Mouse (Mus musculus): ENCODE measurements around the gene Kcnk7.
"Not testable (repeated sequence)": the region's sequence is repeated elsewhere in the genome, so short reads cannot be mapped to it uniquely, and the experiment has no call there.

Gene Kcnk7

DNA sequence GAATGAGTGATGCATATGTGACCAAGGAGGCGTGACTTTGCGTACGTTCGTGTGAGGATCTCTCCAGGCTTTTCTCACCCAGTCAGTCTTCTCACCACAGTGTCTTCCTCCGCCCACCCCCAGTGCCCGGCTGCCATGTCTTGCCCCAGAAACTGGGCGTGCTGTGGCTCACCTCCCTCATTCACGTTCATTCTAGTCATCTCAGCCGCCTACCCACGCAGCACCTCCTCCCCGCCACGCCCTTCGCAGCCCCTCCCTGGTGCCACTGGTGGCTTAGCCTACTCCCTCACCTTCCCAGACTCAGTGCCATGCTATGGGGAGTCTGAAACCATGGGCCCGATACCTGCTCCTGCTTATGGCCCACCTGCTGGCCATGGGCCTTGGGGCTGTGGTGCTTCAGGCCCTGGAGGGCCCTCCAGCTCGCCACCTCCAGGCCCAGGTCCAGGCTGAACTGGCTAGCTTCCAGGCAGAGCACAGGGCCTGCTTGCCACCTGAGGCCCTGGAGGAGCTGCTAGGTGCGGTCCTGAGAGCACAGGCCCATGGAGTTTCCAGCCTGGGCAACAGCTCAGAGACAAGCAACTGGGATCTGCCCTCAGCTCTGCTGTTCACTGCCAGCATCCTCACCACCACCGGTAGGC, at the start of gene Kcnk7:
Kcnk7 (plus strand) TSS at position 205 of the 638 bp plus-strand sequence.
- DNase-seq = no peak

DNA sequence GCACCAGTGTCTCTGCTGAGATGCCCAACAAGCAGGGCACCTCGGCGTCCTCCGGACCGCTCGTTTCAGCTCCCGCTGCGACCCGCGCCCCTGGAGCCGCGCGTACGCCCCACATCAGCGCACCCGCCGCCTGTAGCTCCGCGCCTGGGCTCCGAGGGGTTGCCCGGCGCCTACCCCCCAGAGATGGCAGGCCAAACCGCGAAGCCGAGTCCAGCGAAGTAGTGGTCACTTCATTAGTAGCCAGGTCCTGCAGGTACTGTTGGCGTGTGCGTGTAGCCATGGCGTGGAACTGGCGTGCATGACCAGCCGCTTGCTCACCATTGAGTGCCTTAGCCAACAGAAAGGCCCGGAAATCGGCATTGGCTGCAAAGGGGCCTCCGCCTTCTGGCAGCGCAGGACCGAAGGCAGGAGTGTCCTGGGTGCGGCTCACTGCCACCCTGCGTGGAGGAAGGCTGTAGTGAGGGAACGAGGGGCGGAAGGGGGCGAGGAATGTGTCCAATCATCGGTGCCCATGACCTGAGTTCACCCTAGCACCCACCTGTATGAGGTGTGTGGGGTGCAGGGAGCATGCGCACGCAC, 49.4 kb upstream of the Kcnk7 start:
- DNase-seq = no peak

DNA sequence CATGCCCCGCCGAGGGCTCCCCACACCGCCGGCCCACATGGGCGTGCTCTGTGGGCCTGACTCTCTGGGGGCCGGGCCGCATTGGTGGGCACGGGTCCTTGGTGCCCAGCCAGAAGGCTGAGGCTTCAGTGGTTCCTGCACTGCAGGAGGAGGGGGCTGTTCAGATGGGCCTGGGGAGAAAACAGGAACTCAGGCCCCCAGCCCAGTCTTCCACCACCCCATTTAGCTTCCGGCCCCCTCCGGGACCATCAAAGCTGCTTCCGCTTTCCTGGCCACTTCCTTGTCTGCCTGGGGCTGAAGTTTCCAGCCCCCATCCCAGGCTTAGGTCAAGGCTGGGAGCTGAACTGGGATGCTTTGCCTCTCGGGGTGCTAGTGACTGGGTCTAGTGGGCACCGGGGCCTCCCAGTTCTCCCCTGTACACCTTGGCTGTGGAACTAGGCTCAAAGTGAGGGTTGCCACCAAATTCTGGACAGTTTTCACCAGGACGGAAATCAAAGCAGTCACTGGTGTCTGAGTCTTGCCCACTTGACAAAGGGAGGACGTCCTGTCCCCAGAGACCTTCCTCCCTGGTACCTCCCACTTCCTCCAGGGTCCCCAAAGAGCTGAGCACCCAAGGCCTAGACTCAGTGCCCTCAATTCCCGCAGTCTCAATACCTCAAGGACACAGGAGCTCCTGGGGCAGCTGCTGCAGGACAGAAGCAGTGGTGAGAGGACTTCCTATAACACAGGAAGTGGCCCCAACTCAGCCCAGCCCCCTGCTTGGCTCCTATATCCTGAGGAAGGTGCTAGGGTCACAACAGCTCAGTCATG, 43.0 kb upstream of the Kcnk7 start:
- no peak for DNase-seq

DNA sequence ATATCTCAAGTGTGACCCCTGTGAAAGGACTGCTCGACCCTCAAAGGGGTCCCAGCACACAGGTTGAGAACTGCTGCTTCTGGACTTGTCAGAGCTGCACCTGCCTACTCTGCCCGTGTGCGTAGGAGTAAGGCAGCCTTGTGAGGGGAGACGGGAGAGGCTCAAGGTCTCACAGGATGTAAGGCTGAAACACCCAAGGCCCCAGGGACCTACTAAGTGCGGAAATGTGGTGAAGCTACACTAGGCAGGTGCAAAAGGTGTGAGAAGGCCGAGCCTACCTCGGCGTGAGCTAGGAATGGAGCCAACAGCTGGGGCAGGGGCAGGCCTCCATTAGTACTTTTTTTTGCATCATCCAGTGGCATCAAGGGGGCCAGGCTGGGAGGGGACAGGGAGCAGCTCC, 41.9 kb upstream of the Kcnk7 start:
- DNase-seq = no peak

DNA sequence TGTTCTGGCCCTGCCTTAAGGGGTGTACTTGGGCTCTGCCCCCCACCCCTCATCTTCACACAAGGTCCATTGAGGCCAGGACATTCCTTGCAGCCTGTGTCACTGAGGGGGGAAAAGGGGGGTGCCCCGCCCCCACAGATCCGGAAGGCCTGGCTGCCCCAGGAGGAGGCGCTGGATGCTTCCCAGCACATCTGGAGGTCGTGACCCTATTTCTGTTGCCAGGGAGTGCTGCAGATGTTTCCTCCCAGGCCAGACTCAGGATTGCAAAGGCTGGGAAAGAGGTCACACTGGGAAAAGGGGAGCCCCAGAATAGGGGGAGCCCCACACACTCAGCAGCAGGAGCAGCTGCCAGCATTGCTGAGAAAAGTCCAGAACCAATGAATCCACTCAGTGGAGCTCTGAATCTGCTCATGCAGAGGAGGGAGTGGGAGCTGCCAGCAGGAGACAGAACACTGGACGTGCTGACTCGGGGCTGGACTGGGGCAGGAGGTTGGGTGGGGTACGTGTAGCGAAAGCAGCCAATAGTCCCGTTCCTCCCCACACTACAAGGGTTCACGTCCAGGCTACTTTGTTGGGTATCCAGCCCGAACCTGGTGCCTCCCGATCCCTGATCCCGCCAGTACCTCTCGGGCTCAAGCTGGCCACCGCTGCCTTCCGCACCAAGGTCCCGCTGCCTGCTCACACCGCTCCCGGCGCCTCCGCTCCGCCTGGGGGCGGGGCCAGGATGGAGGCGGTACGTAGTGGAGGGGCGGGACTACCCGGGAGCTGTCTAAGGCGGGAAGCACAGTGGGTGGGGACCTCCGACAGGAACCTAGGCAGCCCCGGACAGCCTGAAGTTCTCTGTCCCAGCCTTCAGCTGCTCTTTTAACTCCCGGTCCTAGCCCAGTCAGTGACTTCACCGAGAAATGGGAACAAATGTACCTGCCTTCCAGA, 40.9 kb upstream of the Kcnk7 start, which contains the start of gene Sipa1:
Sipa1 (minus strand) TSS at position 727 of the 933 bp plus-strand sequence.
- peak; percentile 71 for DNase-seq

DNA sequence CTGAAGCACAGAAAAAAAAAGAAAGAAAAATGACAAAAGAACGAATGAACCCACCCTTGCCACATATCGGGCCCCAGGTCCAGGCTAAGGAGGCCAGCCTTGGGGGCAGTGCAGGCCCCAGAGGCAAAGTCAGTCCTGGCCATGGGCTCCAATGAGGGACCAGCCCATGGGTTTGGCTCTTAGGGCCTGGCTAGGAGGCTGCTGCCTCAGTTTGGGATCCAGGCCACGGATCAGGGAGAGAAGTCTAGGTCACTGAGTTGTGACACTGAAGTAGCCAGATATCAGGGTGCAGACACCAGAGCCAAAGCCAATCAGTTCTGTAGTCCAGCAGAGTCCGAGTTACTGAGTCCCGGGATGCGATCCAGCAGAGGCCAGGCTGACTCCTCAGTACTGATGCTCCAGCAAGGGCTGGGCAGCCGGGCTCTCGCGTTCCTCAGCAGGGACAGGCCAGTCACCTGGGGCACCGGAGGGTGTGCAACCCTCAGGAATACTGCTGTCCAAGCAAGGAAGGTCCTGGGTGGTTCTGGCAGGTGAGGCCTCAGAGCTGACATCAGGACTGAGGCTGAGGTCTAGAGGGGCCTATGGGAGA, 39.4 kb upstream of the Kcnk7 start:
- DNase-seq = no peak

DNA sequence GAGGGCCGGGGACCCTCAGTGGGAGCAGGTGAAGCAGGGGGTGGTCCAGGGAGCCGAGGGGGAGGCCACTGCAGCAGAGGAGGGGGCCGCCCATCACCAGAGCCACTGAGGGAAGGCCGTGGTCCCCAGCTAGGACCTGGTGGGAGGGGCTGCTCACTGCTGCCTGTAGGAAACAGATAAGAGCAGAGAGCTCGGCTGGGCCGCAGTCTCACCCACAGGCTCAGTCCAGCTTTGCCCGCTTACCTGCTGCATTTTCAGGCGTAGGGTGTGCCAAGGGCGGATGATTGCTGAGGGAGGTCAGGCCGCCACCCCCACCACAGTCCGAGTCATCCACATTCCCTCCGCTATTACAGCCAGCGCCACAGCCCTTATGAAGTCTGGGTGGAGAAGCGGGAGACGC, 38.7 kb upstream of the Kcnk7 start:
- no peak for DNase-seq

DNA sequence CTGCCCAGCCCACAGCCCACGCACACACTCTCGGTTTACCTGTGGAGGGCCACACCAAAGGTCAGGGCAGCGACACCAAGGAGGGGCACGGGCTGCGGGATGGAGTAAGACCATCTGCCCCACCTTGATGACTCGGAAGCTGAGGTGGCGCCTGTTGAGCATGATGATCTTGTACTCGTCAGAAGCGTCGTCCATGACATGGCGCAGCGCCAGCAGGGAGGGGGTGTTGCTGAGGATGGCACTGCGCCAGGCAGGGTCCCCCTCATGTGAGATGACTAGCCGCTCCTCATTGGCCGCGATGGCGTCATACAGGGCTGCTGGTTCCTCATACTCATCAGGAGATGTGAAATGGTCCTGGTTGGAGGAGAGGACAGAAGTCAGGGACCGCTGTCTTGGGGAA, 37.8 kb upstream of the Kcnk7 start:
- DNase-seq = no peak

DNA sequence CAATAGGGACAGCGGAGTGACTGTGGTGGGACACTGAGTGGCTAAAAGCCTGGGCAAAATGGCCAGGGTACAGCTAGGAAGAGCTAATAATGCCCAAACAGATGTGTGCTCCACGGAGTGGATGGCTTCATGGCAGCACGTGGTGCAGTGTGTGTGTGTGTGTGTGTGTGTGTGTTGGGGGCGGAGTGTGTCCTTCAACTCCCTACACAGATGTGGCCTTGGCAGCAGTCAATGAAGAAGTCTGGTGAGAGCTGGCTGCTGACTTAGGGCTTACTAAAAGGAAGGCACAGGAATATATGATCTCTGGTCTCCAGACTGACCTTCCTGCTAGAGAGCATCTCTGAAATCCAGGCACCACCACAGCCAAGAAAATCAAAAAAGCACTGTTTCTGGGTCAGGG, 35.8 kb upstream of the Kcnk7 start:
- DNase-seq = no peak

DNA sequence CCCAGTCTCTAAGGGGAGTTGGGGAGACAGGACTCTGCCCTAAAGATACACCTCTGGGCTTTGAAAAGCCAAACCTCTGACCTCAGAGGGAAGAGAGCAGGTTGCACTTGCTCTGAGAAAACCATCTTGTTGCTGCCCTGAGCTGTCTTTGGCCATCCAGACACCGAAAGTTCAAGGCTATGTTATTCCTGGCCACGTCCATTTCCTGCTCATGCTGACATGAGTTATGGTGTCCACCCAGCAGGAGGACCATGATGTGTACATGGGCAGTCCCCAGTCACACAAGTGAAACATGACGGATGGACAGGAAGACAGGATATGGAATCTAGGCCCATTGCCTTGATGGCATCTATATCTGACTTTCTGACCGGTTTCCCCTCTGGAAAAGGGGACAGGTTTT, 23.7 kb upstream of the Kcnk7 start:
- DNase-seq = no peak

DNA sequence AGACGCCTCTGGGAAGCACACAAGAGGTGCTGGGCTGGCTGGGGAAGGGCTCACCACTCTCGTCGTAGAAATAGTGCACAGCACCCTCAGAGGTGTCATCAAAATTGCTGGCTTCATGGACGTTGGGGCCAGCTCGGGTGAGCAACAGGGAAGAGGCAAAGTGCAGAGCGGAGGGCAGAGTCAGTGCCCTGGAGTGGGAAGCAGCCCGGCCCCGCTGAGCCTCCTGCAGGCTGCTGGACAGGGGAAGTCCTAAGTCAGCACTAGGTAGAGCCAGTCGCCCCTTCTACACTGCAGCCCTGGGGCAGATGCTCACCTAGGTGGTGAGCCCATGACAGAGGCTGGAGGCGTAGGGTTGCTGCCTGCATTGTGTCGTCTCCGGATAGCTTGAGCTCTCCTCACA, 19.9 kb upstream of the Kcnk7 start:
- DNase-seq = no peak

DNA sequence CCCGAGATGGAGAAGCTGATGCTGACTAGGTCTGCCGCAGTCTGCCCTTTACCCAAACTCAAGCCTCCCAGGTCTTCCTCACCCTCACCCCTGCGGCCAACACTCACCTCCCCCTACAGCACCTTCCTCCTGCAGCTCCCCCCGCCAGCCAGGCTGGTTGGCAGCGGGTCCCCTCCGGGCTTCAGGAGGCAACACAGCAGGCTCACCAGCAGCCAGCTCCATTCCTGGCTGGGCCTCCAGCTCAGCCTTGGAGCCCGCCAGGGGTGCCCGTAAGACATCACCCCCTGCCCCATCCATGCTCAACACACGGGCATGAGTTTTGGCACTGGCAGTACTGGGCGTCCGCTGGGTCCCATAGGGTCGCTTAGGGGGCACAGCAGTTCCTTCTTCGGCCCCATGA, 19.2 kb upstream of the Kcnk7 start:
- no peak for DNase-seq

DNA sequence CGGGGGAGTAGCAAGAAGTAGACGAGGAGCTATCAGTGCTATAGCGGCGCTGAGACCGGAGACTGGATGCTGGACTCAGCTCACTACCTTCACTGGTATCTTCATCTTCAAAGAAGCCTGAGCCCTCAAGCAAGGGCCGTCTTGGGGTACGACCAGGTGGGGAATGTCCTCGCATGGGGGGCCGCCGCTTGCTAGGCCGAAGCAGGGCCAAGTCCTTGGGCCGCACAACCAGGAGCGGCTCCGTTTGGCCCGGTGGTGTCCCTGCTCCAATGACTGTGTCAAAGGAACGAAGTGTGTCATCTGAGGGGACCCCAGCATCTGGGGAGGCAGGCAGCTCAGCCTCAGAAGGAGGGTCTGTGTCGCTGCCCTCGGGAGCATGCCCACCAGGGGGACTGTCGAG, 18.7 kb upstream of the Kcnk7 start:
- no peak for DNase-seq

DNA sequence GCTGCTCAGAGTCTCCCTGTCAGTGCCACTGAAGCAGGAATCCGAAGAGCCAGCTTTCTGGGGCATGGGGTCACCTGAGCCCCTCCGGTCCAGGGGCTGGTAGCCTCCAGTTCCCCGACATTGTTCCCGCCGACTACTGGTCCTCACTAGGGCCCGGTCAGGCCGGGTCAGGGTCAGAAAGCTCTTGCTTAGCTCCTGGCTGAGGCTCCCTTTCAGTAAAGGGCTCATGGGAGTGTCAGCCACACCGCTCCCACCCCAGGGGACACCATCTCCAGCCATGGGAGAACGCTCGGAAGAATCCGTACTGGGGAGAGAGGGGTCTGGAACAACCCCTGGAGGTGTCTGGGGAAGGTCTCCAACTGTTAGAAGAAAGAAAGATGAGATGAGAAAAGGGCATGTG, 18.3 kb upstream of the Kcnk7 start:
- DNase-seq = no peak

DNA sequence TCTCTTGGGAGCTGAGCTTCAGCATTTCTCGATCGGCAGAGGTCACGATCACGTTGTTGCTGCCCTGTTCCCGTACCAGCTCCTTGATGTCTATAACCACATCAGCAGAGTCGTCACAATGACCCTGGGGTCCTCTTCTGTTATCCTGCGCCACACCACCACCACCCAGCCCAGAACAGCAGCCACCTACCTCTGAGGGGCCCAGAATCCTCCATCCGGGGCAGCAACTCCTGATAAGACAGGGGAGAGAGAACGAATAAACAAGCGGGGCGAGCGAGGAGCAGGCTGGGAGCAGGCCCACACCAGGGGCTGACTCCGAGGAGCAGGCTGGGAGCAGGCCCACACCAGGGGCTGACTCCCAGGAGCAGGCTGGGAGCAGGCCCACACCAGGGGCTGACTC, 17.7 kb upstream of the Kcnk7 start:
- DNase-seq = no peak

DNA sequence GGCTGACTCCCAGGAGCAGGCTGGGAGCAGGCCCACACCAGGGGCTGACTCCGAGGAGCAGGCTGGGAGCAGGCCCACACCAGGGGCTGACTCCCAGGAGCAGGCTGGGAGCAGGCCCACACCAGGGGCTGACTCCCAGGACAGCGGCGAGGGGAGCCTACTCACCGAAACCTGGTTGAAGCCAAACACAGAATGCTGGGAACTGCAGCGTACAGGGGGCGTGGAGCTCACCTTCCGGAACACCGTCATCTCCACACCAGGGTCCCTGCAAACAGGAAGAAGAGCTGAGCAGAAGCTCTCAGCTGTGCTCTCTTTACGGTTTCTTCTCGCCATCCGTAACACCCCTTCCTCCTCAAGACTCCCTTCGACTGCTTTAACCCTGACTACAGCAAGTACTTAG, 17.2 kb upstream of the Kcnk7 start:
- DNase-seq = not testable (repeated sequence)

DNA sequence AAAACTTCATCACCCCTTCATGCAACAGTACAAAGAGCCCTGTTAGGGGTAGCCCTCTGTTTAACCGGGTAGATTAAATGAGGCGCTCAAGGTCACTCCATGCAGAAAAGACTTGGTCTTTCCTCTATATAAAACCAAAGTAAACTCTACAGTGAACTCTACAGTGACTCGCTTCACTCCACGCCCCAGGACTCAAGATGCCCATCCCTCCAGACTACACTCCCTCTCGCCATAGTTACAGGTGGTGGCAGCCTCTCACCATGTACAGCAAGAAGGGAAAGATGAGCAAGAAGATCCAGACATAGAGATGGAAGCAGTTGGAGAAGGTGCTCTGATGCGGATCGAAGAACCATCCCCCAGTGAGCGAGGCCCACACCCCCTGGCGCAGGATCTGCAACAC, 16.4 kb upstream of the Kcnk7 start:
- DNase-seq = no peak

DNA sequence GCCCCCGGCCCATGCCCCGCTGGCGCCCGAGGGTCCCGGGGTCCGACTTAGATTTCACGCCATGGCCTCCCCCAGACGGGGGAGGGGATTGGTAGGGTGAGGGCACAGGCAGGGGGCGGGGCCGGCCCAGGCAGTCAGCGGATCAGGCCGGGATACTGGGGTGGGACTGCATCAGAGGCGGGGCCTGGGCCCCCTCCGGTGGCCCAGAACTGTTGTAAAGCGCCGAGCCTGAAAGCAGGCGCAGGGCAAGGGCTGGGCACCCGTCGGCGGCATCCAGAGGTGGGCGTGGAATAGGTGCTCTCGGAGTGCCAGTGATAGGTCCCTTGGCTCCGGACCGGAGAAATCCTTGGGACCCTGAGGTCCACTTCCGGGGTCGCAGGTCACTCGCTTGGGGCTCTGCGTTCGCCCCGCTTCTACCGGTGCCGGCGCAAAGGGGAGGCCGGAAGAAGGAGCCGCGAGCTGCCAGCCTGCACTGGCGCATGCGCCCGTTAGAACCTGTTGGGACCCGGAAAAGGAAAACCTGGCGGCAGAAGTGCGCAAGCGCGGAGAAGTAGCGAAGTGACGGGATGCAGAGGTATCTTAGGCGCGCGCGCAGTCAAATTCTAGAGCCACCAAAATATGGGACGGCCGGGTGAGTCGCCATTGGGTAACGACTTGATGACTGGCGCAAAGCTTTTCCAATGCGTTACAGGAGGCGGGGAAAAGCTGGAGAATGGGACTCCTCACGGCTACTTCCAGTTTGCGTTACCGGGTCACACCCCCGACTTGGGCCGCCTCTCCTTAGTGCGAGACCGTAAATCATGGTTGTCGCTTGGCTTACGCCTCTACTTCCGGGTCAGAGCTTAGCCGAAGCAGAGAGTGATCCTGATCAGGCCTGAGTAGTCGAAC, 15.7 kb upstream of the Kcnk7 start, which contains the start of the genes Map3k11 and Pcnx3:
Map3k11 (plus strand) TSS at position 543 of the 888 bp plus-strand sequence.
Pcnx3 (minus strand) TSS at position 709 of the 888 bp plus-strand sequence.
- peak; percentile 98 for DNase-seq

DNA sequence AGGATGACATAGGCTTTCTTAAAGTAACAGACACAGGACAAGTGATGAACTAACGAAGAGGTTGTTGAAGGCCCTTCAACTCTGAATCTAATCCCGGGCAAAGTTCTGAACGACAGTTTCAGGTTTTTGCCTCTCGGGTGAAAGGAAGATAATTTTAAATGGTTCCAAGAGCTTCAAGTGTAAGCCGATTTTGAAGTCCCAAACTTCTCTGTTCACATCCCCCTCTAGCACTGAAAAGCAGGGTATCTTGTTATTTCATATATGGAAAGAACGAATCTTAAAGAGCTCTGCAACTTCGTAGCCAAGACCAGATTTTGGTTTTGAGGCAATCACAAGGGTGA, 15.1 kb upstream of the Kcnk7 start:
- no peak for DNase-seq

DNA sequence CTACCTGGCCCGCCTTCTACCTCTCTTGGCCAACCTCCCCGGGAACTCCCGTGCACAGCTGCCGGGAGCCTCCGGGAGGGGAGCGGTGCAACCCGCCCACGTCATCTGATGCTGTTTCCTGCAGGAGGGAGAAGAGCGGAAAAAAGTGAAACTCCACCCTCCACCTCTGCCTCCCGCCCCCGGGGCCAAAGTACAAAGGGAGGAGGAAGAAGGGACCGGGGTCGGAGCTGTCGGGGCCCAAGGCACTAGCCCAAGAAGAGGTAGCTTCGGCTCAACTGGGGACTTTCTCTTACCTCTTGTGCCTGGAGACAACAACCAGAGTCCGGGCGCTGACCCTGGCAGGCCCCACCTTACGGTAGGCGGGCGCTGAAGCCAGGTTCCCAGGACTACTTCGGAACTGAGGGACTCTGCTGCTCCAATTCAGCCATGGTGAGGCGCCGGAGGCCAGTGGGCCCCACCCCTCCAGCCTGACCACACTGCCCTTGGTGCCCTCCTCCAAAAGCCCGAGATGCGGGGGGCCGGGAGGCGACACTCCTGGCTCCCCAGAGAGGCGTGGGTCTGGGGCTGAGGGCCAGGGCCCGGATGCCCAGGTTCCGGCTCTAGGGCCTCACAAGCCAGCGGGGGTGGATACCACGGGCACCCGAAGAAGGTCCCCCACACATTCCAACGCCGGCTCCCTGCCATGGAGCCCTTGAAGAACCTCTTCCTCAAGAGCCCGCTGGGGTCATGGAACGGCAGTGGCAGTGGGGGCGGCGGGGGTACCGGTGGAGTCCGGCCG, 14.4 kb upstream of the Kcnk7 start:
- peak; percentile 76 for DNase-seq

DNA sequence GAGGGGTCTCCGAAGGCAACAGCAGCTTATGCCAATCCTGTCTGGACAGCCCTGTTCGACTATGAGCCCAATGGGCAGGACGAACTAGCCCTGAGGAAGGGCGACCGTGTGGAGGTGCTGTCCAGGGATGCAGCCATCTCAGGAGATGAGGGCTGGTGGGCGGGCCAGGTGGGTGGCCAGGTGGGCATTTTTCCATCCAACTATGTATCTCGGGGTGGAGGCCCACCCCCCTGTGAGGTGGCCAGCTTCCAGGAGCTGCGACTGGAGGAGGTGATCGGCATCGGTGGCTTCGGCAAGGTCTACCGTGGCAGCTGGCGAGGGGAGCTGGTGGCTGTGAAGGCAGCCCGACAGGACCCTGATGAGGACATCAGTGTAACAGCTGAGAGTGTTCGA, 13.8 kb upstream of the Kcnk7 start:
- DNase-seq = no peak

Measured in right cerebral cortex, postnatal 14 days (tissue).